Mouse (Mus musculus) myocyte (in vitro differentiated cells): ENCODE data around the gene Lsm4. TPM values are rescaled to one million over a fixed set of nuclear protein-coding genes. Genes with fewer than 3 reads are reported as not detected.

Source experiments
- H3K27me3 ChIP-seq: one replicate; pipeline ENCODE4 v1.6.1; 2011; ENCODE audit not compliant: control insufficient read depth, insufficient read depth, insufficient read length
- H3K36me3 ChIP-seq: one replicate; pipeline ENCODE4 v1.6.1; 2011; ENCODE audit not compliant: control insufficient read depth, insufficient read depth
- H3K4me2 ChIP-seq: one replicate; pipeline ENCODE4 v1.6.1; 2011; ENCODE audit warnings: low read depth, control low read depth
- H3K4me3 ChIP-seq: one replicate; pipeline ENCODE4 v1.5.1; 2011; ENCODE audit warnings: mild to moderate bottlenecking, control low read depth, moderate library complexity
- H3K79me2 ChIP-seq: one replicate; pipeline ENCODE4 v1.6.1; 2011; ENCODE audit not compliant: control insufficient read depth, insufficient read depth
- H3ac ChIP-seq: one replicate; pipeline ENCODE4 v1.6.1; 2011; ENCODE audit not compliant: control insufficient read depth, insufficient read length
- CEBPB ChIP-seq: IDR thresholded peaks from 2 replicates; pipeline ENCODE4 v1.6.1; 2011; ENCODE audit warnings: mild to moderate bottlenecking, moderate library complexity; ENCODE audit not compliant: poor library complexity, insufficient read depth, severe bottlenecking
- E2F4 ChIP-seq: IDR thresholded peaks from one replicate; pipeline ENCODE4 v1.6.1; 2011; ENCODE audit warnings: mild to moderate bottlenecking, control low read depth, moderate library complexity; ENCODE audit not compliant: insufficient read depth
- MAX ChIP-seq: IDR thresholded peaks from one replicate; pipeline ENCODE4 v1.6.1; 2011; ENCODE audit warnings: low read depth, mild to moderate bottlenecking, control low read depth
- MYOD1 ChIP-seq, 3 experiments: IDR thresholded peaks; one replicate each; pipeline ENCODE4 v1.6.1; 2011; ENCODE audit warnings: control low read depth in 2 of 3, low read depth in 2 of 3, mild to moderate bottlenecking in 2 of 3, moderate library complexity in 1 of 3; ENCODE audit not compliant: insufficient read length in 2 of 3, control insufficient read depth in 1 of 3
- MYOG ChIP-seq, 3 experiments: IDR thresholded peaks; one replicate each; pipeline ENCODE4 v1.6.1; 2011; ENCODE audit warnings: control low read depth in 2 of 3, low read depth in 2 of 3, mild to moderate bottlenecking in 2 of 3; ENCODE audit not compliant: insufficient read length in 2 of 3, control insufficient read depth in 1 of 3, insufficient read depth in 1 of 3
- POLR2A ChIP-seq: IDR thresholded peaks from one replicate; pipeline ENCODE4 v1.6.1; 2011; ENCODE audit warnings: low read depth, mild to moderate bottlenecking, control low read depth, moderate library complexity; ENCODE audit not compliant: insufficient read length
- POLR2AphosphoS2 ChIP-seq: IDR thresholded peaks from one replicate; pipeline ENCODE4 v1.6.1; 2011; ENCODE audit warnings: low read depth, control low read depth; ENCODE audit not compliant: insufficient read length
- REST ChIP-seq: IDR thresholded peaks from one replicate; pipeline ENCODE4 v1.6.1; 2011; ENCODE audit warnings: mild to moderate bottlenecking, control low read depth, moderate library complexity; ENCODE audit not compliant: insufficient read depth, insufficient read length
- SRF ChIP-seq: IDR thresholded peaks from one replicate; pipeline ENCODE4 v1.6.1; 2011; ENCODE audit warnings: low read depth; ENCODE audit not compliant: control insufficient read depth, insufficient read length
- TCF12 ChIP-seq: IDR thresholded peaks from one replicate; pipeline ENCODE4 v1.6.1; 2011; ENCODE audit warnings: mild to moderate bottlenecking, control low read depth; ENCODE audit not compliant: poor library complexity, insufficient read depth, severe bottlenecking
- TCF3 ChIP-seq: IDR thresholded peaks from one replicate; pipeline ENCODE4 v1.6.1; 2011; ENCODE audit warnings: low read depth, control low read depth; ENCODE audit not compliant: insufficient read length
- USF1 ChIP-seq: IDR thresholded peaks from one replicate; pipeline ENCODE4 v1.6.1; 2011; ENCODE audit warnings: low read depth, mild to moderate bottlenecking, control low read depth, moderate library complexity
- polyA plus RNA-seq: library from polyadenylated mRNA; unstranded; fragments of >200 nt; fragmentation: generic; extraction: Trizol; gene quantifications from one replicate; pipeline ENCODE4 v1.2.1, GENCODE M21; 2012; ENCODE audit warnings: missing spikeins

Gene Lsm4
- polyA plus RNA-seq, 1 experiment, result 178 TPM

- Histone ChIP-seq H3ac (no peak overlapping the region), H3K79me2 (peaks cover 29% of the 10 kb centered on the region)
These were observed 546 bp upstream of the Lsm4 start for GRCm38 (mm10) chr8:70672325-70673078.

GRCm38 (mm10) chr8:70674109-70674508 lies 1.1 kb downstream of the Lsm4 start:
- H3K4me3 ChIP-seq, result peak overlapping the region; percentile 23
- no peaks in the 10 kb centered on the region for H3K36me3 ChIP-seq
- TF ChIP-seq POLR2AphosphoS2, result no peak
- TF ChIP-seq POLR2A, result peak; percentile 43
- H3K79me2 ChIP-seq, result peaks cover 29% of the 10 kb centered on the region
- H3K27me3 ChIP-seq, result no peaks in the 10 kb centered on the region
- peak overlapping the region; percentile 70 for H3ac ChIP-seq
- peak overlapping the region; percentile 90 for H3K4me2 ChIP-seq

More at GRCm38 (mm10) chr8:70672325-70673078, 546 bp upstream of the Lsm4 start:
- H3K36me3 ChIP-seq, result no peaks in the 10 kb centered on the region
- no peaks in the 10 kb centered on the region for H3K27me3 ChIP-seq
- H3K4me3 ChIP-seq, result peak overlapping the region; percentile 23
- TF ChIP-seq MYOD1 (IDR thresholded peaks at IDR 0.05; ENCODE audit: control insufficient read depth in 1 of 3, insufficient read length in 2 of 3, low read depth in 2 of 3) (peak in 1 of 3 experiments; percentile 3), TCF3 (no peak), CEBPB (no peak), MAX (no peak), USF1 (no peak), SRF (no peak)
- H3K4me2 ChIP-seq, result peak overlapping the region; percentile 79

- TF ChIP-seq MYOD1 (IDR thresholded peaks at IDR 0.05; ENCODE audit: control insufficient read depth in 1 of 3, insufficient read length in 2 of 3, low read depth in 2 of 3) (peak in 2 of 3 experiments; percentile 17 to 89), MYOG (IDR thresholded peaks at IDR 0.05; ENCODE audit: control insufficient read depth in 1 of 3, insufficient read depth in 1 of 3, insufficient read length in 2 of 3, low read depth in 2 of 3) (peak in 2 of 3 experiments; percentile 10 to 77), SRF (no peak)
- Histone ChIP-seq H3ac (no peak overlapping the region), H3K79me2 (peaks cover 29% of the 10 kb centered on the region), H3K36me3 (no peaks in the 10 kb centered on the region), H3K27me3 (no peaks in the 10 kb centered on the region), H3K4me2 (peak overlapping the region; percentile 90), H3K4me3 (peak overlapping the region; percentile 23)
These were observed 1.7 kb downstream of the Lsm4 start for GRCm38 (mm10) chr8:70674716-70675115.

GRCm38 (mm10) chr8:70675336-70675735 lies 2.3 kb downstream of the Lsm4 start:
- Histone ChIP-seq H3K4me3 (no peak overlapping the region), H3ac (no peak overlapping the region), H3K4me2 (no peak overlapping the region), H3K36me3 (no peaks in the 10 kb centered on the region), H3K27me3 (no peaks in the 10 kb centered on the region), H3K79me2 (peaks cover 29% of the 10 kb centered on the region)
- no peak for TF ChIP-seq USF1
- no peak for TF ChIP-seq MAX
- no peak for TF ChIP-seq MYOG (IDR thresholded peaks at IDR 0.05; ENCODE audit: control insufficient read depth in 1 of 3, insufficient read depth in 1 of 3, insufficient read length in 2 of 3, low read depth in 2 of 3)
- no peak for TF ChIP-seq SRF

- TF ChIP-seq MYOG (IDR thresholded peaks at IDR 0.05; ENCODE audit: control insufficient read depth in 1 of 3, insufficient read depth in 1 of 3, insufficient read length in 2 of 3, low read depth in 2 of 3) (no peak), SRF (no peak), POLR2A (no peak), POLR2AphosphoS2 (no peak), MAX (no peak), MYOD1 (IDR thresholded peaks at IDR 0.05; ENCODE audit: control insufficient read depth in 1 of 3, insufficient read length in 2 of 3, low read depth in 2 of 3) (no peak)
- H3K4me2 ChIP-seq, result no peak overlapping the region
- no peak overlapping the region for H3ac ChIP-seq
- H3K27me3 ChIP-seq, result no peaks in the 10 kb centered on the region
- H3K4me3 ChIP-seq, result no peak overlapping the region
- H3K36me3 ChIP-seq, result no peaks in the 10 kb centered on the region
- peaks cover 29% of the 10 kb centered on the region for H3K79me2 ChIP-seq
These were observed 4.5 kb downstream of the Lsm4 start for GRCm38 (mm10) chr8:70677451-70678080.

GRCm38 (mm10) chr8:70678679-70679078 lies 5.6 kb downstream of the Lsm4 start:
- no peak overlapping the region for H3K4me3 ChIP-seq
- no peaks in the 10 kb centered on the region for H3K27me3 ChIP-seq
- H3ac ChIP-seq, result no peak overlapping the region
- no peaks in the 10 kb centered on the region for H3K36me3 ChIP-seq
- H3K4me2 ChIP-seq, result no peak overlapping the region
- TF ChIP-seq MYOD1 (IDR thresholded peaks at IDR 0.05; ENCODE audit: control insufficient read depth in 1 of 3, insufficient read length in 2 of 3, low read depth in 2 of 3), result no peak
- no peak for TF ChIP-seq MYOG (IDR thresholded peaks at IDR 0.05; ENCODE audit: control insufficient read depth in 1 of 3, insufficient read depth in 1 of 3, insufficient read length in 2 of 3, low read depth in 2 of 3)
- TF ChIP-seq POLR2A, result no peak
- no peak for TF ChIP-seq TCF12
- TF ChIP-seq POLR2AphosphoS2, result no peak
- TF ChIP-seq E2F4, result no peak
- no peak for TF ChIP-seq SRF
- no peak for TF ChIP-seq USF1
- no peak for TF ChIP-seq TCF3
- TF ChIP-seq REST, result no peak
- no peak for TF ChIP-seq CEBPB
- TF ChIP-seq MAX, result no peak
- peaks cover 29% of the 10 kb centered on the region for H3K79me2 ChIP-seq
